Mouse (Mus musculus) megakaryocyte-erythroid progenitor cell, adult 5-6 weeks (primary cell): ENCODE measurements around the gene Msn. TPM values are rescaled to one million over a fixed set of nuclear protein-coding genes. Genes with fewer than 3 reads are reported as not detected.
"Not testable (repeated sequence)": the region's sequence is repeated elsewhere in the genome, so short reads cannot be mapped to it uniquely, and the experiment has no call there.

Experiments
- ATAC-seq: replicated peaks from 2 replicates; pipeline ENCODE4 v1.8.0; 2016; ENCODE audit warnings: mild to moderate bottlenecking, inconsistent platforms; ENCODE audit not compliant: severe bottlenecking, poor library complexity, low FRiP score, low TSS enrichment
- total RNA-seq, 2 experiments: library from RNA; stranded (forward) in 1 of 2; stranded (reverse) in 1 of 2; fragments of 200-1000, 215-1000 nt in 1 of 2; fragments of >200 nt in 1 of 2; fragmentation: Nextera tagmentation in 1 of 2; gene quantifications; 2 replicates each; pipeline ENCODE4 v1.2.3; 2014 to 2017

The Msn gene
- total RNA-seq, 2 experiments from 2014 or later, result 98.3 to 111 TPM

DNA sequence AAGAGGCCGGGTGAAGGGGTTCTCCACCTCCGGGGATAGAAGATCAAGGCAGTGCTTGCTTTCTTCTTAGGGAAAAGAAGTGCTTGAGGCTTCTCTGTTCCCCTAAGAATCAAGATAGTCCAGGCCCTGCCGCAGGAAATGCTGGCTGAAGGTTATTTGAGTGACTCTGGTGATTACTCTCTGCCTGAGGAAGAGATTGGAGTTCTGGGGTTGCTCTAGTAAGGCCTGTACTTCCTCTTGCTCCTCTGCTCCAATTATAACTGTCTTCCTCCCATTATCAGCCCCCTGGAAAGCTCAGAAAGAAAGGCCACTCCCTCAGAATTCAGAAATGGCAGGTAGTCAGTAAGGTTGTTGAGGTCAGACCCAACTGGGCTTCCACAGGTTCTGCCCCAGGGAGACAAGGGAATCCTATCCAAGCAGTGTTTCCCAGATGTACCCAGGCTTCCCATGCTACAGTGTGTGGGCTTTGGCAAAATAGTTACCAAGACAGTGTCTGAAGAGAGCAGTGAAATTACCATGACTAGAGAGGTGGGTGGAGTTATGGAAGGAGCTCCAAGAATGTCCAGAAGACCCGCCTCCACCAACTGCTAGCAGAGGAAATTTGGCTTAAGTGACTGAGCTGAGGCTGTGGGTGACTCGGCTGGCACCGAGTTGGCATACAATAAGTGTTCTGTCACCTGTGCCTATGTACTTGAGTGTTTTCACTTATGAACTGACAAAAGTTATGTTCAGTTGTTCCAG, 39.2 kb downstream of the Msn start:
- ATAC-seq, result no peak; the same call in 1 of the 2 replicates

GRCm38 (mm10) chrX:96135581-96135980, 39.7 kb downstream of the Msn start:
- ATAC-seq, result no peak

- peak; percentile 65 for ATAC-seq
These were observed 43.4 kb downstream of the Msn start for GRCm38 (mm10) chrX:96139262-96139661.

- ATAC-seq, result 0 out of 2 replicates have a peak, but pooled peaks have one; percentile 52
These were observed 49.2 kb downstream of the Msn start for GRCm38 (mm10) chrX:96144960-96145488.

- no peak for ATAC-seq
These were observed 52.4 kb downstream of the Msn start for GRCm38 (mm10) chrX:96148217-96148616.

DNA sequence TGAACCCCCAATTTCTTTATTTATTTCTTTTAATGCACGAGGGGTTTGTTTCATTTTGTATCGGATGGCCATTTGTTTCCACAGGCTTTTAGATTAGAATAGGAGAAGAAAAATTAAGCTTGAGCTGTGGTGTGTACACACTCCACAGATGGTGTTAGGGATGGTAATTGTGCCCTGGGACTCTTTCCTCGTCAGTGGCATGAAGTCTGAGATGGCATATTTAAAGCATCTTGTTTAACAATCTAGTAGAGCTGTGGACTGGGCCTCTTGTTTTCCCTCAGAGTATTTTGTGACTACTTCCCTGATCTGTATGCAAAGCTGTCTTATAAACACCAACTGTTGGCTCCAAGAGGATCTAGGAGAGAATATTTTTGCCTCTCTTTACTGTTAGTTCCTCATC, 57.5 kb downstream of the Msn start:
- ATAC-seq, result no peak

DNA sequence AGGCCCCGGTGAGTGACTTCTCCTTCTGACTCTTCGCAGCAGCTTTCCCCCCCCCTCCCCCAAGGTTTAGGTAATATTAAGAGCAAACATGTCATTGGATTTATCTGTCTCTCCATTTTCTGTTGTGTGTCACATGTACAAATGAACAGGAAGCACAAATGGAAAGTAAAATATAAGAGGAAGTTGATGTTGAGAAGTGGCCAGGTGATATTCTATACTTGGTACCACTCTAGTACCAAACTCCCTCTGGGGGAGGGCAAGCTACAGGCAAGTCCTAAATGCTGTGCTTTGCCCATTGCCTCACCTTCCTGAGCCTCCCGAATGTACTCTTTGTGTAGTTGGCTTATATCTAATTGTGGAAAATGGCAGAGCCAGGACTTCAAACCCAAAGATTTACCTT, 62.1 kb downstream of the Msn start:
- ATAC-seq, result no peak

GRCm38 (mm10) chrX:96162571-96162970, 66.7 kb downstream of the Msn start:
- peak; percentile 79 for ATAC-seq

- no peak for ATAC-seq
These were observed 76.0 kb downstream of the Msn start for GRCm38 (mm10) chrX:96171645-96172388.

- ATAC-seq, result peak; percentile 80
These were observed 82.6 kb downstream of the Msn start for GRCm38 (mm10) chrX:96178437-96178836.

- 0 out of 2 replicates have a peak, but pooled peaks have one; percentile 41 for ATAC-seq
These were observed 88.4 kb downstream of the Msn start for GRCm38 (mm10) chrX:96184100-96184732.

- not testable (repeated sequence) for ATAC-seq
These were observed 109.3 kb downstream of the Msn start for GRCm38 (mm10) chrX:96205143-96205542.

DNA sequence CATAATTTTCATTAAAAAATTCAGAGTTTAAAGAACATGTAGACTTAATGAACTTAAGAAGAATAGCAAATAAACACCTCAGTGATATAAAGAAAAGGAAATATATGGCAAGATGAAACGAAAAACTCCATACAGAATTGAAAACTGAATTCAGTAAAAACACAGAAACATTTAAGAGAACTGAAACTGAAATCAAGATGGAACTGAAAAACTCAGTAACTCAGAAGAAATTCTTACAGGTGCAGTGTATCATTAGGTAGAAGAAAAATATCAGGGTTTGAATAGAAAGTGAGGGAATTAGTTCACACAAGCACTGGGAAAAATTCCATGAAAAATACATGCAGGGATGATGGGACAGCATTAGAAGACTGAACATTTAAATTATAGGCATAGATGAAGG, 111.0 kb downstream of the Msn start:
- no peak for ATAC-seq

- 0 out of 2 replicates have a peak, but pooled peaks have one; percentile 57 for ATAC-seq
These were observed 122.2 kb downstream of the Msn start for GRCm38 (mm10) chrX:96218088-96218487.

Other genes with a start within 250 kb of the Msn start
- gene Las1l, start 139.1 kb upstream of the Msn start, total RNA-seq (2014; fragmentation: Nextera tagmentation), result 61.4 and 74.5 TPM in 2 replicates
- gene Las1l, start 139.1 kb upstream of the Msn start, total RNA-seq (2017), result 55.7 and 66.7 TPM in 2 replicates
- not detected in 2 replicates for gene Vsig4, start 197.4 kb downstream of the Msn start, total RNA-seq (2014; fragmentation: Nextera tagmentation)
- gene Vsig4, start 197.4 kb downstream of the Msn start, total RNA-seq (2017), result not detected in 2 replicates